Mouse (Mus musculus) embryonic facial prominence, embryonic 11.5 days (tissue): Measurements from ENCODE around the gene Gm17490. TPM values are rescaled to one million over a fixed set of nuclear protein-coding genes. Genes with fewer than 3 reads are reported as not detected.

Experiments used
- ATAC-seq: fragments of 200-750 bp; cut with Nextera tagmentation; replicated peaks from 2 replicates; pipeline ENCODE4 v1.8.0; 2017; ENCODE audit warnings: low read depth; ENCODE audit not compliant: insufficient number of reproducible peaks, low FRiP score, low TSS enrichment
- DNase-seq: peaks from one replicate; pipeline ENCODE4 v3.0.0-alpha.2; 2015; ENCODE audit warnings: low spot score
- H3K27ac ChIP-seq: fragments of 300-500 bp; sonication (generic); replicated peaks from 2 replicates; pipeline ENCODE4 v1.5.1; 2014; ENCODE audit warnings: mild to moderate bottlenecking, low read depth, low read length, control low read depth
- H3K27me3 ChIP-seq: fragments of 300-500 bp; sonication (generic); 2 replicates; pipeline ENCODE4 v1.6.1; 2014; ENCODE audit warnings: mild to moderate bottlenecking, low read length, moderate library complexity, mixed read lengths; ENCODE audit not compliant: control insufficient read depth, insufficient read depth
- H3K36me3 ChIP-seq: fragments of 300-500 bp; sonication (generic); replicated peaks from 2 replicates; pipeline ENCODE4 v1.6.1; 2014; ENCODE audit warnings: low read depth, mild to moderate bottlenecking, low read length, moderate library complexity, mixed read lengths; ENCODE audit not compliant: control insufficient read depth, insufficient read depth
- H3K4me1 ChIP-seq: fragments of 300-500 bp; sonication (generic); 2 replicates; pipeline ENCODE4 v1.6.1; 2014; ENCODE audit warnings: low read length, mixed read lengths; ENCODE audit not compliant: control insufficient read depth, insufficient read depth
- H3K4me2 ChIP-seq: fragments of 300-500 bp; sonication (generic); 2 replicates; pipeline ENCODE4 v1.6.1; 2014; ENCODE audit warnings: low read depth, mild to moderate bottlenecking, control low read depth, low read length, moderate library complexity
- H3K4me3 ChIP-seq: fragments of 300-500 bp; sonication (generic); 2 replicates; pipeline ENCODE4 v1.5.1; 2014; ENCODE audit warnings: low read depth, low read length, control low read depth
- H3K9ac ChIP-seq: fragments of 300-500 bp; sonication (generic); replicated peaks from 2 replicates; pipeline ENCODE4 v1.6.1; 2014; ENCODE audit warnings: mild to moderate bottlenecking, control low read depth, low read length
- H3K9me3 ChIP-seq: fragments of 300-500 bp; sonication (generic); replicated peaks from 2 replicates; pipeline ENCODE4 v1.6.1; 2016; ENCODE audit warnings: mild to moderate bottlenecking, low read length, inconsistent platforms, mixed read lengths; ENCODE audit not compliant: control insufficient read depth
- WGBS: fragments of 180-500 bp; shearing (Covaris S2); extraction: QIAGEN DNeasy Blood & Tissue Kit; methylation state at CpG from one replicate; pipeline ENCODE4 v1.1.7; 2014; 5-methylcytosine and 5-hydroxymethylcytosine counted together
- polyA plus RNA-seq: library from polyadenylated mRNA; unstranded; fragments of >200 nt; fragmentation: Nextera tagmentation; extraction: Ambion mirVana; gene quantifications from 2 replicates; pipeline ENCODE4 v1.2.1, GENCODE M21; 2014

Gm17490 gene
- polyA plus RNA-seq, 1 experiment from 2014 or later: not detected

- DNase-seq: no peak
- no peaks in the 10 kb centered on the region for H3K9me3 ChIP-seq
- peak overlapping the region; percentile 95 for H3K4me3 ChIP-seq
- no peak overlapping the region for H3K27ac ChIP-seq
- 78% methylated on average over 6 of the region's 6 CpGs for WGBS
- H3K4me2 ChIP-seq: peak overlapping the region; percentile 71
- H3K9ac ChIP-seq: peak overlapping the region; percentile 98
- no peaks in the 10 kb centered on the region for H3K27me3 ChIP-seq
- ATAC-seq: no peak
- no peaks in the 10 kb centered on the region for H3K4me1 ChIP-seq
- peaks cover 2% of the 10 kb centered on the region; the same call in 1 of the 2 replicates for H3K36me3 ChIP-seq
Measured at GRCm38 (mm10) chr2:11601795-11602194, 24.3 kb downstream of the Gm17490 start.

- no peak overlapping the region for H3K4me2 ChIP-seq
- H3K4me3 ChIP-seq: no peak overlapping the region
- H3K27me3 ChIP-seq: no peaks in the 10 kb centered on the region
- no peak overlapping the region for H3K27ac ChIP-seq
- no peak overlapping the region for H3K9ac ChIP-seq
- 93% methylated on average over 7 of the region's 7 CpGs for WGBS
- DNase-seq (no peak), ATAC-seq (no peak)
- H3K4me1 ChIP-seq: no peaks in the 10 kb centered on the region
- no peaks in the 10 kb centered on the region for H3K9me3 ChIP-seq
- peaks cover 12% of the 10 kb centered on the region for H3K36me3 ChIP-seq
Measured at GRCm38 (mm10) chr2:11597906-11598305, 28.2 kb downstream of the Gm17490 start.

- no peak for ATAC-seq
- no peak for DNase-seq
- Histone ChIP-seq H3K27me3 (no peaks in the 10 kb centered on the region), H3K9ac (no peak overlapping the region), H3K4me2 (no peak overlapping the region), H3K36me3 (peaks cover 14% of the 10 kb centered on the region), H3K9me3 (no peaks in the 10 kb centered on the region), H3K4me1 (no peaks in the 10 kb centered on the region), H3K27ac (no peak overlapping the region), H3K4me3 (no peak overlapping the region)
- WGBS: 90% methylated on average over 2 of the region's 2 CpGs
Measured at GRCm38 (mm10) chr2:11596690-11597089, 29.4 kb downstream of the Gm17490 start.

- peaks cover 17% of the 10 kb centered on the region for H3K36me3 ChIP-seq
- H3K27me3 ChIP-seq: no peaks in the 10 kb centered on the region
- H3K9ac ChIP-seq: no peak overlapping the region
- no peak overlapping the region for H3K4me3 ChIP-seq
- H3K9me3 ChIP-seq: no peaks in the 10 kb centered on the region
- H3K27ac ChIP-seq: no peak overlapping the region
- DNase-seq: no peak
- no peak overlapping the region for H3K4me2 ChIP-seq
- 91% methylated on average over 4 of the region's 4 CpGs for WGBS
- no peak for ATAC-seq
- no peaks in the 10 kb centered on the region for H3K4me1 ChIP-seq
Measured at GRCm38 (mm10) chr2:11587996-11588395, 38.1 kb downstream of the Gm17490 start.

GRCm38 (mm10) chr2:11579399-11579798 lies 46.7 kb downstream of the Gm17490 start:
- Histone ChIP-seq H3K4me3 (no peak overlapping the region), H3K27me3 (no peaks in the 10 kb centered on the region), H3K27ac (no peak overlapping the region), H3K9me3 (no peaks in the 10 kb centered on the region), H3K9ac (no peak overlapping the region), H3K36me3 (peaks cover 5% of the 10 kb centered on the region), H3K4me2 (no peak overlapping the region), H3K4me1 (no peaks in the 10 kb centered on the region)
- no peak for DNase-seq
- ATAC-seq: no peak
- 94% methylated on average over 4 of the region's 4 CpGs for WGBS

- H3K9ac ChIP-seq: no peak overlapping the region
- ATAC-seq: no peak
- H3K27ac ChIP-seq: no peak overlapping the region
- H3K4me3 ChIP-seq: no peak overlapping the region
- 88% methylated on average over 6 of the region's 6 CpGs for WGBS
- no peaks in the 10 kb centered on the region for H3K9me3 ChIP-seq
- no peak for DNase-seq
- no peaks in the 10 kb centered on the region for H3K27me3 ChIP-seq
- H3K36me3 ChIP-seq: peaks cover 3% of the 10 kb centered on the region
- H3K4me1 ChIP-seq: no peaks in the 10 kb centered on the region
- H3K4me2 ChIP-seq: no peak overlapping the region
Measured at GRCm38 (mm10) chr2:11578187-11578586, 47.9 kb downstream of the Gm17490 start.

Other genes starting within 250 kb of the Gm17490 start
- 12.2 and 13.8 TPM in 2 replicates for gene Pfkfb3, start 72.2 kb downstream of the Gm17490 start, polyA plus RNA-seq
- gene Rbm17, start 22.1 kb downstream of the Gm17490 start, polyA plus RNA-seq: 196 and 220 TPM in 2 replicates
- not detected in 2 replicates for gene Il2ra, start 16.5 kb upstream of the Gm17490 start, polyA plus RNA-seq
- gene Il15ra, start 79.0 kb upstream of the Gm17490 start, polyA plus RNA-seq: 0.28 and 0.29 TPM in 2 replicates
- 148 and 154 TPM in 2 replicates for gene Fbh1, start 151.3 kb upstream of the Gm17490 start, polyA plus RNA-seq
- 23.6 and 27.7 TPM in 2 replicates for gene Ankrd16, start 151.6 kb upstream of the Gm17490 start, polyA plus RNA-seq